Mouse (Mus musculus): ENCODE results near the gene Ric8a. TPM values are rescaled to one million over a fixed set of nuclear protein-coding genes. Genes with fewer than 3 reads are reported as not detected.

The Ric8a gene
- polyA plus RNA-seq, 1 experiment from 2014 or later, result 42.3 TPM

GRCm38 (mm10) chr7:140821653-140822329 lies 35.0 kb upstream of the Ric8a start, which contains the start of gene Zfp941:
Gene Zfp941 (minus strand): TSS chr7:140822178.
- no peak within 1 kb of the TSS for H3K27ac ChIP-seq (ENCODE audit: low read depth, low read length)

GRCm38 (mm10) chr7:140822731-140823130 lies 34.0 kb upstream of the Ric8a start:
- Histone ChIP-seq H3K36me3 (ENCODE audit: control insufficient read depth, insufficient read depth) (no peaks in the 10 kb centered on the region), H3K27ac (ENCODE audit: low read depth, low read length) (no peak overlapping the region), H3K27me3 (replicated peaks; ENCODE audit: control insufficient read depth, insufficient read depth, low read length) (0 out of 2 replicates have a peak, but pooled peaks cover 5% of the 10 kb centered on the region), H3K9ac (ENCODE audit: low read depth, low read length) (no peak overlapping the region), H3K4me3 (ENCODE audit: low read depth, low read length) (no peak overlapping the region), H3K4me1 (replicated peaks; ENCODE audit: control insufficient read depth, insufficient read depth, low read length) (no peaks in the 10 kb centered on the region), H3K9me3 (ENCODE audit: control insufficient read depth) (no peaks in the 10 kb centered on the region), H3K4me2 (replicated peaks; ENCODE audit: low read depth) (no peak overlapping the region)
- no peak for TF ChIP-seq CTCF (IDR thresholded peaks at IDR 0.05; ENCODE audit: low read depth)
- WGBS, result 84% methylated on average over 4 of the region's 4 CpGs
- no peak for ATAC-seq

More at GRCm38 (mm10) chr7:140821653-140822329, 35.0 kb upstream of the Ric8a start, which contains the start of gene Zfp941:
- H3K9me3 ChIP-seq (ENCODE audit: control insufficient read depth), result no peaks in the 10 kb centered on the region
- peak within 1 kb of the TSS; percentile 29 for H3K4me3 ChIP-seq (ENCODE audit: low read depth, low read length)
- H3K27me3 ChIP-seq (replicated peaks; ENCODE audit: control insufficient read depth, insufficient read depth, low read length), result 0 out of 2 replicates have a peak, but pooled peaks cover 5% of the 10 kb centered on the region
- no peak for TF ChIP-seq CTCF (IDR thresholded peaks at IDR 0.05; ENCODE audit: low read depth)
- H3K4me2 ChIP-seq (replicated peaks; ENCODE audit: low read depth), result peak within 1 kb of the TSS; percentile 65
- WGBS, result 5% methylated on average over 21 of the region's 21 CpGs
- H3K36me3 ChIP-seq (ENCODE audit: control insufficient read depth, insufficient read depth), result no peaks in the 10 kb centered on the region
- no peaks in the 10 kb centered on the region for H3K4me1 ChIP-seq (replicated peaks; ENCODE audit: control insufficient read depth, insufficient read depth, low read length)
- ATAC-seq, result peak; percentile 57
- no peak within 1 kb of the TSS; the same call in 1 of the 2 replicates for H3K9ac ChIP-seq (ENCODE audit: low read depth, low read length)

GRCm38 (mm10) chr7:140828171-140828881 lies 28.4 kb upstream of the Ric8a start:
- H3K4me1 ChIP-seq (replicated peaks; ENCODE audit: control insufficient read depth, insufficient read depth, low read length), result no peaks in the 10 kb centered on the region

GRCm38 (mm10) chr7:140831447-140831846 lies 25.3 kb upstream of the Ric8a start:
- H3K4me2 ChIP-seq (replicated peaks; ENCODE audit: low read depth), result no peak overlapping the region
- H3K4me1 ChIP-seq (replicated peaks; ENCODE audit: control insufficient read depth, insufficient read depth, low read length), result 0 out of 2 replicates have a peak, but pooled peaks cover 3% of the 10 kb centered on the region
- no peak for TF ChIP-seq CTCF (IDR thresholded peaks at IDR 0.05; ENCODE audit: low read depth)
- 40% methylated on average over 6 of the region's 6 CpGs for WGBS
- no peaks in the 10 kb centered on the region for H3K36me3 ChIP-seq (ENCODE audit: control insufficient read depth, insufficient read depth)
- no peak overlapping the region for H3K27ac ChIP-seq (ENCODE audit: low read depth, low read length)
- no peak overlapping the region for H3K9ac ChIP-seq (ENCODE audit: low read depth, low read length)
- H3K9me3 ChIP-seq (ENCODE audit: control insufficient read depth), result no peaks in the 10 kb centered on the region
- no peak overlapping the region for H3K4me3 ChIP-seq (ENCODE audit: low read depth, low read length)
- ATAC-seq, result no peak
- H3K27me3 ChIP-seq (replicated peaks; ENCODE audit: control insufficient read depth, insufficient read depth, low read length), result no peaks in the 10 kb centered on the region

More at GRCm38 (mm10) chr7:140828171-140828881, 28.4 kb upstream of the Ric8a start:
- peak; percentile 84 for ATAC-seq
- H3K9ac ChIP-seq (ENCODE audit: low read depth, low read length), result no peak overlapping the region
- no peaks in the 10 kb centered on the region for H3K9me3 ChIP-seq (ENCODE audit: control insufficient read depth)
- H3K36me3 ChIP-seq (ENCODE audit: control insufficient read depth, insufficient read depth), result no peaks in the 10 kb centered on the region
- H3K4me2 ChIP-seq (replicated peaks; ENCODE audit: low read depth), result peak overlapping the region; percentile 54
- no peak overlapping the region for H3K27ac ChIP-seq (ENCODE audit: low read depth, low read length)
- H3K4me3 ChIP-seq (ENCODE audit: low read depth, low read length), result peak overlapping the region; percentile 11; the same call in 1 of the 2 replicates
- no peaks in the 10 kb centered on the region for H3K27me3 ChIP-seq (replicated peaks; ENCODE audit: control insufficient read depth, insufficient read depth, low read length)
- 13% methylated on average over 8 of the region's 8 CpGs for WGBS
- TF ChIP-seq CTCF (IDR thresholded peaks at IDR 0.05; ENCODE audit: low read depth), result peak; percentile 77

- Histone ChIP-seq H3K9ac (ENCODE audit: low read depth, low read length) (no peak overlapping the region), H3K27ac (ENCODE audit: low read depth, low read length) (no peak overlapping the region), H3K27me3 (replicated peaks; ENCODE audit: control insufficient read depth, insufficient read depth, low read length) (no peaks in the 10 kb centered on the region), H3K4me3 (ENCODE audit: low read depth, low read length) (no peak overlapping the region), H3K4me2 (replicated peaks; ENCODE audit: low read depth) (no peak overlapping the region), H3K4me1 (replicated peaks; ENCODE audit: control insufficient read depth, insufficient read depth, low read length) (0 out of 2 replicates have a peak, but pooled peaks cover 3% of the 10 kb centered on the region), H3K9me3 (ENCODE audit: control insufficient read depth) (no peaks in the 10 kb centered on the region), H3K36me3 (ENCODE audit: control insufficient read depth, insufficient read depth) (no peaks in the 10 kb centered on the region)
- TF ChIP-seq CTCF (IDR thresholded peaks at IDR 0.05; ENCODE audit: low read depth), result no peak
- no peak for ATAC-seq
- 83% methylated on average over 4 of the region's 4 CpGs for WGBS
These were observed 23.4 kb upstream of the Ric8a start for GRCm38 (mm10) chr7:140833341-140833740.
